Mouse (Mus musculus): ENCODE data around the gene Hsp90ab1. TPM values are rescaled to one million over a fixed set of nuclear protein-coding genes. Genes with fewer than 3 reads are reported as not detected.

The Hsp90ab1 gene
- polyA plus RNA-seq, 1 experiment from 2014 or later, result 1,571 TPM

- 23% methylated on average over 14 of the region's 14 CpGs for WGBS
- Histone ChIP-seq H3K27ac (ENCODE audit: low read depth, low read length) (peak overlapping the region; percentile 76), H3K27me3 (replicated peaks; ENCODE audit: control insufficient read depth, insufficient read depth, low read length) (no peaks in the 10 kb centered on the region), H3K4me3 (ENCODE audit: low read length) (no peak overlapping the region), H3K9ac (ENCODE audit: low read depth, low read length) (peak overlapping the region; percentile 41), H3K36me3 (ENCODE audit: control insufficient read depth, insufficient read depth, low read length) (no peaks in the 10 kb centered on the region), H3K4me1 (ENCODE audit: control insufficient read depth, insufficient read depth, low read depth, low read length) (peaks cover 15% of the 10 kb centered on the region), H3K4me2 (ENCODE audit: low read length) (no peak overlapping the region; the same call in 1 of the 2 replicates), H3K9me3 (ENCODE audit: control insufficient read depth, low read length) (no peaks in the 10 kb centered on the region)
- ATAC-seq, result peak; percentile 62
These were observed 12.0 kb upstream of the Hsp90ab1 start for GRCm38 (mm10) chr17:45584939-45585678.

- Histone ChIP-seq H3K9ac (ENCODE audit: low read depth, low read length) (peak overlapping the region; percentile 41; the same call in 1 of the 2 replicates), H3K4me2 (ENCODE audit: low read length) (no peak overlapping the region; the same call in 1 of the 2 replicates), H3K4me1 (ENCODE audit: control insufficient read depth, insufficient read depth, low read depth, low read length) (peaks cover 15% of the 10 kb centered on the region), H3K9me3 (ENCODE audit: control insufficient read depth, low read length) (no peaks in the 10 kb centered on the region), H3K4me3 (ENCODE audit: low read length) (no peak overlapping the region), H3K36me3 (ENCODE audit: control insufficient read depth, insufficient read depth, low read length) (no peaks in the 10 kb centered on the region), H3K27ac (ENCODE audit: low read depth, low read length) (peak overlapping the region; percentile 76), H3K27me3 (replicated peaks; ENCODE audit: control insufficient read depth, insufficient read depth, low read length) (no peaks in the 10 kb centered on the region)
- ATAC-seq, result peak; percentile 85
- 35% methylated on average over 12 of the region's 12 CpGs for WGBS
These were observed 11.2 kb upstream of the Hsp90ab1 start for GRCm38 (mm10) chr17:45584096-45584896.

GRCm38 (mm10) chr17:45582715-45583355, 9.8 kb upstream of the Hsp90ab1 start:
- Histone ChIP-seq H3K27ac (ENCODE audit: low read depth, low read length) (no peak overlapping the region), H3K9me3 (ENCODE audit: control insufficient read depth, low read length) (no peaks in the 10 kb centered on the region), H3K36me3 (ENCODE audit: control insufficient read depth, insufficient read depth, low read length) (no peaks in the 10 kb centered on the region), H3K27me3 (replicated peaks; ENCODE audit: control insufficient read depth, insufficient read depth, low read length) (no peaks in the 10 kb centered on the region), H3K4me3 (ENCODE audit: low read length) (no peak overlapping the region), H3K4me1 (ENCODE audit: control insufficient read depth, insufficient read depth, low read depth, low read length) (peaks cover 15% of the 10 kb centered on the region), H3K4me2 (ENCODE audit: low read length) (no peak overlapping the region), H3K9ac (ENCODE audit: low read depth, low read length) (no peak overlapping the region)
- ATAC-seq, result no peak
- 70% methylated on average over 6 of the region's 6 CpGs for WGBS

GRCm38 (mm10) chr17:45582188-45582587, 9.1 kb upstream of the Hsp90ab1 start:
- Histone ChIP-seq H3K36me3 (ENCODE audit: control insufficient read depth, insufficient read depth, low read length) (no peaks in the 10 kb centered on the region), H3K4me3 (ENCODE audit: low read length) (no peak overlapping the region), H3K4me2 (ENCODE audit: low read length) (no peak overlapping the region), H3K4me1 (ENCODE audit: control insufficient read depth, insufficient read depth, low read depth, low read length) (peaks cover 15% of the 10 kb centered on the region), H3K9ac (ENCODE audit: low read depth, low read length) (no peak overlapping the region), H3K27me3 (replicated peaks; ENCODE audit: control insufficient read depth, insufficient read depth, low read length) (no peaks in the 10 kb centered on the region), H3K9me3 (ENCODE audit: control insufficient read depth, low read length) (no peaks in the 10 kb centered on the region), H3K27ac (ENCODE audit: low read depth, low read length) (no peak overlapping the region)
- no peak for ATAC-seq
- 95% methylated on average over 6 of the region's 6 CpGs for WGBS

- Histone ChIP-seq H3K9ac (ENCODE audit: low read depth, low read length) (no peak overlapping the region), H3K4me1 (ENCODE audit: control insufficient read depth, insufficient read depth, low read depth, low read length) (peaks cover 15% of the 10 kb centered on the region), H3K27me3 (replicated peaks; ENCODE audit: control insufficient read depth, insufficient read depth, low read length) (no peaks in the 10 kb centered on the region), H3K36me3 (ENCODE audit: control insufficient read depth, insufficient read depth, low read length) (no peaks in the 10 kb centered on the region), H3K27ac (ENCODE audit: low read depth, low read length) (no peak overlapping the region), H3K9me3 (ENCODE audit: control insufficient read depth, low read length) (no peaks in the 10 kb centered on the region), H3K4me2 (ENCODE audit: low read length) (no peak overlapping the region), H3K4me3 (ENCODE audit: low read length) (no peak overlapping the region)
- 10% methylated on average over 2 of the region's 2 CpGs for WGBS
- ATAC-seq, result no peak
These were observed 8.5 kb upstream of the Hsp90ab1 start for GRCm38 (mm10) chr17:45581567-45581983.

- no peak for ATAC-seq
- Histone ChIP-seq H3K27ac (ENCODE audit: low read depth, low read length) (no peak overlapping the region), H3K9me3 (ENCODE audit: control insufficient read depth, low read length) (no peaks in the 10 kb centered on the region), H3K27me3 (replicated peaks; ENCODE audit: control insufficient read depth, insufficient read depth, low read length) (no peaks in the 10 kb centered on the region), H3K9ac (ENCODE audit: low read depth, low read length) (no peak overlapping the region), H3K4me2 (ENCODE audit: low read length) (no peak overlapping the region), H3K4me3 (ENCODE audit: low read length) (no peak overlapping the region), H3K36me3 (ENCODE audit: control insufficient read depth, insufficient read depth, low read length) (no peaks in the 10 kb centered on the region), H3K4me1 (ENCODE audit: control insufficient read depth, insufficient read depth, low read depth, low read length) (peaks cover 15% of the 10 kb centered on the region)
- WGBS, result 40% methylated on average over 12 of the region's 12 CpGs
These were observed 7.9 kb upstream of the Hsp90ab1 start for GRCm38 (mm10) chr17:45580958-45581477.

- Histone ChIP-seq H3K4me1 (ENCODE audit: control insufficient read depth, insufficient read depth, low read depth, low read length) (peaks cover 13% of the 10 kb centered on the region), H3K9me3 (ENCODE audit: control insufficient read depth, low read length) (no peaks in the 10 kb centered on the region), H3K4me2 (ENCODE audit: low read length) (no peak overlapping the region), H3K9ac (ENCODE audit: low read depth, low read length) (no peak overlapping the region), H3K27ac (ENCODE audit: low read depth, low read length) (no peak overlapping the region), H3K36me3 (ENCODE audit: control insufficient read depth, insufficient read depth, low read length) (no peaks in the 10 kb centered on the region), H3K4me3 (ENCODE audit: low read length) (no peak overlapping the region), H3K27me3 (replicated peaks; ENCODE audit: control insufficient read depth, insufficient read depth, low read length) (no peaks in the 10 kb centered on the region)
- ATAC-seq, result no peak
- 88% methylated on average over 4 of the region's 4 CpGs for WGBS
These were observed 6.5 kb upstream of the Hsp90ab1 start for GRCm38 (mm10) chr17:45579554-45579953.

- WGBS, result 74% methylated on average over 7 of the region's 7 CpGs
- no peaks in the 10 kb centered on the region for H3K27me3 ChIP-seq (replicated peaks; ENCODE audit: control insufficient read depth, insufficient read depth, low read length)
- H3K9me3 ChIP-seq (ENCODE audit: control insufficient read depth, low read length), result no peaks in the 10 kb centered on the region
- H3K36me3 ChIP-seq (ENCODE audit: control insufficient read depth, insufficient read depth, low read length), result no peaks in the 10 kb centered on the region
- ATAC-seq, result no peak
- no peak overlapping the region for H3K27ac ChIP-seq (ENCODE audit: low read depth, low read length)
- H3K4me1 ChIP-seq (ENCODE audit: control insufficient read depth, insufficient read depth, low read depth, low read length), result peaks cover 12% of the 10 kb centered on the region
- no peak overlapping the region for H3K9ac ChIP-seq (ENCODE audit: low read depth, low read length)
- H3K4me3 ChIP-seq (ENCODE audit: low read length), result no peak overlapping the region
- H3K4me2 ChIP-seq (ENCODE audit: low read length), result no peak overlapping the region
These were observed 5.8 kb upstream of the Hsp90ab1 start for GRCm38 (mm10) chr17:45578843-45579242.

- no peak overlapping the region for H3K27ac ChIP-seq (ENCODE audit: low read depth, low read length)
- H3K4me1 ChIP-seq (ENCODE audit: control insufficient read depth, insufficient read depth, low read depth, low read length), result peaks cover 12% of the 10 kb centered on the region
- no peak overlapping the region for H3K4me2 ChIP-seq (ENCODE audit: low read length)
- no peak overlapping the region for H3K9ac ChIP-seq (ENCODE audit: low read depth, low read length)
- no peak for ATAC-seq
- no peaks in the 10 kb centered on the region for H3K27me3 ChIP-seq (replicated peaks; ENCODE audit: control insufficient read depth, insufficient read depth, low read length)
- no peaks in the 10 kb centered on the region for H3K36me3 ChIP-seq (ENCODE audit: control insufficient read depth, insufficient read depth, low read length)
- 57% methylated on average over 5 of the region's 5 CpGs for WGBS
- H3K4me3 ChIP-seq (ENCODE audit: low read length), result no peak overlapping the region
- no peaks in the 10 kb centered on the region for H3K9me3 ChIP-seq (ENCODE audit: control insufficient read depth, low read length)
These were observed 5.2 kb upstream of the Hsp90ab1 start for GRCm38 (mm10) chr17:45578242-45578641.
